Mouse (Mus musculus) adrenal gland, postnatal 10 days (tissue): ENCODE measurements around the gene Rsrc1. TPM values are rescaled to one million over a fixed set of nuclear protein-coding genes. Genes with fewer than 3 reads are reported as not detected.
"Not testable (repeated sequence)": the region's sequence is repeated elsewhere in the genome, so short reads cannot be mapped to it uniquely, and the experiment has no call there.

Experiments
- DNase-seq: peaks from one replicate; pipeline ENCODE4 v3.0.0; 2021; ENCODE audit warnings: mixed read lengths
- total RNA-seq, 2 experiments: library from RNA; stranded (reverse); gene quantifications; 2 replicates each; pipeline ENCODE4 v1.2.3; 2021

Rsrc1 gene
- total RNA-seq, 2 experiments from 2014 or later: 25.2 to 30.0 TPM

GRCm38 (mm10) chr3:66983481-66983880 is 2.3 kb downstream of the Rsrc1 start:
- no peak for DNase-seq

GRCm38 (mm10) chr3:66985539-66986286 is 4.5 kb downstream of the Rsrc1 start:
- DNase-seq: peak; percentile 84

GRCm38 (mm10) chr3:66986287-66986560 is 5.0 kb downstream of the Rsrc1 start:
- DNase-seq: no peak

- no peak for DNase-seq
Measured at GRCm38 (mm10) chr3:66996820-66997219, 15.6 kb downstream of the Rsrc1 start.

GRCm38 (mm10) chr3:67036387-67037062 is 55.3 kb downstream of the Rsrc1 start:
- no peak for DNase-seq

GRCm38 (mm10) chr3:67059755-67060154 is 78.6 kb downstream of the Rsrc1 start:
- no peak for DNase-seq

GRCm38 (mm10) chr3:67070575-67071488 is 89.6 kb downstream of the Rsrc1 start:
- no peak for DNase-seq

- not testable (repeated sequence) for DNase-seq
Measured at GRCm38 (mm10) chr3:67073653-67074052, 92.5 kb downstream of the Rsrc1 start.

- DNase-seq: no peak
Measured at GRCm38 (mm10) chr3:67075484-67075883, 94.3 kb downstream of the Rsrc1 start.

- DNase-seq: no peak
Measured at GRCm38 (mm10) chr3:67084742-67085141, 103.6 kb downstream of the Rsrc1 start.

GRCm38 (mm10) chr3:67108428-67108827 is 127.2 kb downstream of the Rsrc1 start:
- DNase-seq: no peak

- DNase-seq: no peak
Measured at GRCm38 (mm10) chr3:67116317-67116716, 135.1 kb downstream of the Rsrc1 start.

GRCm38 (mm10) chr3:67132521-67132920 is 151.3 kb downstream of the Rsrc1 start:
- no peak for DNase-seq

GRCm38 (mm10) chr3:67135749-67136375 is 154.7 kb downstream of the Rsrc1 start:
- no peak for DNase-seq

GRCm38 (mm10) chr3:67144952-67145351 is 163.8 kb downstream of the Rsrc1 start:
- no peak for DNase-seq

- DNase-seq: no peak
Measured at GRCm38 (mm10) chr3:67146280-67146679, 165.1 kb downstream of the Rsrc1 start.

- DNase-seq: no peak
Measured at GRCm38 (mm10) chr3:67147246-67147645, 166.1 kb downstream of the Rsrc1 start.

- no peak for DNase-seq
Measured at GRCm38 (mm10) chr3:67197179-67197578, 216.0 kb downstream of the Rsrc1 start.

GRCm38 (mm10) chr3:67213047-67213457 is 231.9 kb downstream of the Rsrc1 start:
- no peak for DNase-seq

- no peak for DNase-seq
Measured at GRCm38 (mm10) chr3:67232617-67233241, 251.5 kb downstream of the Rsrc1 start.

- not testable (repeated sequence) for DNase-seq
Measured at GRCm38 (mm10) chr3:67242451-67242850, 261.3 kb downstream of the Rsrc1 start.

- DNase-seq: no peak
Measured at GRCm38 (mm10) chr3:67267448-67267847, 286.3 kb downstream of the Rsrc1 start.
